Mouse (Mus musculus): Measurements from ENCODE around the gene Hoxc11.

DNA sequence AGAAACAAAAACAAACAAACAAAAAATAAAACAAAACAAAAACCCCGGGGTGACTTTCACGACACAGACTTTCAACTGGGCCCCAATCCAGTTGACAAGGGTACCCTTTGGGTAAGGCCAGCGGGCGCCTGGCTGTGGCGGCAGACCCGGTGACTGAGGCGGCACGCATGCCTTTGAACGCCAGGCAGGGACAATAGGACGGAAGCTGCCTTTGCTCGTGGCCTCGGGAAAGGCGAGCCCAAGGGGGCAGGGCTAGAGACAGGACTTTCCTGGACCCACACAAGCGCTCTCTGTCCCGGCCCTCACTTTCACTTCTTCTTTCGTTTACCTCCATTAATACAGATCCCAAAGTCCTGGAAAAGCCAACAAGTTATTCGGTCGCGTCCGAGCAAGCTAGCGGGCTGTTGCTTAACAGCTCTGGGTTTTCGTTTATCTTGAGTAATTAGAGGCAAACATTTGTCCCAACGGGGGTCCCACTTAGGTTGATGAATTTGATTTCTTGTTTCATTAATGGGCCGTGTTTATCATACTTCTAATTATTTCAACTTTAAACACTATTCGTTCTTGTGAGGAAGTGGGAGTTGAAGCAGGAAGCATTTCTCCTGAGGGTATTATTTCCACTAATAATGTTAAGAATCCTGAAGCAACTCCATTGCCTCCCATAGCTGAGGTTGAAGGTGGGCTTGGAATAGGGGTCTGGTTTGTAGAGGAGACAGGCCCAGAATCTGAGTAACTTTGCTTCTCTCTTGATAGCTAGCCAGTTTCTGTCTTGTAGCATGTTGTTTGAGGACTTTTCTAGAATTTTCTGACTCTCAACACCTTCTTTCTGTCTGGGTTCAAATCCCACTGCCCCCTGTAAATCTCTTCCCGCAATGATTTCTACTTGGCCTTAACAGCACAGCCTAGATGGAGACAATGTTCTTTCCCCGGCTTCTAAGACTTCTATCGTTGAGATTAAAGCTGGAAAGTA, 9.7 kb downstream of the Hoxc11 start:
- TF ChIP-seq POLR2A (IDR thresholded peaks at IDR 0.05; ENCODE audit: extremely low read depth, insufficient read depth, low read length): no peak
- no peak for TF ChIP-seq CTCF (IDR thresholded peaks at IDR 0.05; ENCODE audit: low read depth, low read length)

All from liver, adult 2 months (tissue).